Mouse (Mus musculus) lung, adult 2 months (tissue): ENCODE data around the gene Morf4l1. TPM values are rescaled to one million over a fixed set of nuclear protein-coding genes. Genes with fewer than 3 reads are reported as not detected.
"Not testable (repeated sequence)": the region's sequence is repeated elsewhere in the genome, so short reads cannot be mapped to it uniquely, and the experiment has no call there.

Experiments used
- DNase-seq: peaks from one replicate; pipeline ENCODE4 v3.0.0; 2022
- H3K4me1 ChIP-seq: fragments of 200-500 bp; 2 replicates; pipeline ENCODE4 v1.6.1; 2011; ENCODE audit warnings: low read length; ENCODE audit not compliant: control insufficient read depth, insufficient read depth
- H3K4me3 ChIP-seq: fragments of 200-500 bp; replicated peaks from 2 replicates; pipeline ENCODE3; 2011; ENCODE audit warnings: low read depth, mild to moderate bottlenecking, control low read depth, low read length; ENCODE audit errors: extremely low read depth
- CTCF ChIP-seq: fragments of 200-500 bp; IDR thresholded peaks from 2 replicates; pipeline ENCODE4 v1.5.1; 2011; ENCODE audit warnings: mild to moderate bottlenecking, low read length, control low read depth; ENCODE audit not compliant: insufficient read depth
- POLR2A ChIP-seq: fragments of 200-500 bp; IDR thresholded peaks from 2 replicates; pipeline ENCODE4 v1.6.1; 2011; ENCODE audit warnings: low read depth, mild to moderate bottlenecking, control low read depth, low read length, borderline replicate concordance; ENCODE audit errors: extremely low read depth
- WGBS: fragments of 180-500 bp; shearing (Covaris S2); methylation state at CpG from one replicate; pipeline ENCODE4 v1.1.7; 2018; 5-methylcytosine and 5-hydroxymethylcytosine counted together
- polyA plus RNA-seq: library from polyadenylated mRNA; depleted of rRNA; stranded (reverse); fragments of >200 nt; gene quantifications from 2 replicates; pipeline ENCODE4 v1.2.3, GENCODE M21; 2012; rRNA removed

Gene Morf4l1
- polyA plus RNA-seq, 1 experiment = 127 TPM

- H3K4me1 ChIP-seq = no peaks in the 10 kb centered on the region
- peak; percentile 80; the same call in 1 of the 2 replicates for TF ChIP-seq POLR2A
- TF ChIP-seq CTCF = peak; percentile 52
- under 1% methylated on average over 37 of the region's 37 CpGs for WGBS
- peak overlapping the region; percentile 76 for H3K4me3 ChIP-seq
- peak; percentile 75 for DNase-seq
These were observed 60.0 kb downstream of the Morf4l1 start for GRCm38 (mm10) chr9:90054371-90055145.

DNA sequence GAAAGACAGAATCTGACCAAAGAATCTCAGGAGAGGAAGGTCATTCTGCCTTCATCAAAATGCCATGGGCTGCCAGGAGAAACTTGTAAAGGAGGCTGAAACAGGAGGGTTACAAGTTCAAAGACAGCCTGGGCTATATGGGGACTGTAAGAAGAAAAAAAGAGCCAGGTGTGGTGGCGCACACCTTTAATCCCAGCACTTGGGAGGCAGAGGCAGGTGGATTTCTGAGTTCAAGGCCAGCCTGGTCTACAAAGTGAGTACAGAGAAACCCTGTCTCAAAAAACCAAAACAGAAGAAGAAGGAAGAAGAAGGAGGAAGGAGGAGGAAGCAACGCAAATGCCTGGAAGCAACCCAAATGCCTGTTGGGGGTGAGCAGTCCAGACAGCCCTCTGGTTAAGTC, 60.7 kb downstream of the Morf4l1 start, which contains the start of gene Ctsh:
TSS of gene Ctsh (plus strand) at position 301 of the 400 bp plus-strand sequence.
- H3K4me1 ChIP-seq = no peaks in the 10 kb centered on the region
- TF ChIP-seq CTCF (no peak), POLR2A (no peak)
- DNase-seq = no peak
- H3K4me3 ChIP-seq = peak within 1 kb of the TSS; percentile 76
- whole genome bisulfite sequencing = 67% methylated on average over 2 of the region's 2 CpGs

- Histone ChIP-seq H3K4me3 (no peak overlapping the region), H3K4me1 (peaks cover 4% of the 10 kb centered on the region; the same call in 1 of the 2 replicates)
- no peak for DNase-seq
- 27% methylated on average over 5 of the region's 5 CpGs for WGBS
- TF ChIP-seq POLR2A = no peak
- TF ChIP-seq CTCF = no peak
These were observed 66.5 kb downstream of the Morf4l1 start for GRCm38 (mm10) chr9:90047937-90048627.

GRCm38 (mm10) chr9:90045191-90045590, 69.4 kb downstream of the Morf4l1 start:
- Histone ChIP-seq H3K4me3 (no peak overlapping the region), H3K4me1 (peaks cover 4% of the 10 kb centered on the region; the same call in 1 of the 2 replicates)
- no peak for DNase-seq
- no peak for TF ChIP-seq CTCF
- TF ChIP-seq POLR2A = no peak
- WGBS = 68% methylated on average over 7 of the region's 7 CpGs

GRCm38 (mm10) chr9:90042906-90043305, 71.7 kb downstream of the Morf4l1 start:
- 74% methylated on average over 8 of the region's 8 CpGs for WGBS

More at GRCm38 (mm10) chr9:90042906-90043305, 71.7 kb downstream of the Morf4l1 start:
- DNase-seq, H3K4me3 ChIP-seq, H3K4me1 ChIP-seq: not testable (repeated sequence)

Other genes with a start within 250 kb of the Morf4l1 start
- gene Rasgrf1, start 204.9 kb downstream of the Morf4l1 start, polyA plus RNA-seq = 0.71 and 0.90 TPM in 2 replicates
- 95.5 and 151 TPM in 2 replicates for gene Ctsh, start 60.6 kb downstream of the Morf4l1 start, polyA plus RNA-seq
- gene Adamts7, start 48.3 kb upstream of the Morf4l1 start, polyA plus RNA-seq = 5.6 and 7.2 TPM in 2 replicates
- 40.7 and 46.4 TPM in 2 replicates for gene Tbc1d2b, start 156.0 kb upstream of the Morf4l1 start, polyA plus RNA-seq